Mouse (Mus musculus) c-Kit-negative CD71-positive TER-119-positive erythroid progenitor cells, embryonic 14.5 days (primary cell): Measurements from ENCODE around the gene Nek6.

Experiments
- DNase-seq: peaks from one replicate; pipeline ENCODE4 v3.0.0-alpha.2; 2013; ENCODE audit warnings: low read depth, low spot score

The Nek6 gene

GRCm38 (mm10) chr2:38536331-38536731 is 24.9 kb downstream of the Nek6 start:
- DNase-seq: peak; percentile 94

GRCm38 (mm10) chr2:38539677-38540076 is 28.2 kb downstream of the Nek6 start:
- no peak for DNase-seq

GRCm38 (mm10) chr2:38540666-38541065 is 29.2 kb downstream of the Nek6 start:
- DNase-seq: no peak

GRCm38 (mm10) chr2:38541101-38541500 is 29.7 kb downstream of the Nek6 start:
- DNase-seq: no peak

- no peak for DNase-seq
These were observed 30.1 kb downstream of the Nek6 start for GRCm38 (mm10) chr2:38541570-38541969.

GRCm38 (mm10) chr2:38542366-38542765 is 30.9 kb downstream of the Nek6 start:
- DNase-seq: no peak

GRCm38 (mm10) chr2:38543158-38543557 is 31.7 kb downstream of the Nek6 start:
- DNase-seq: no peak

- no peak for DNase-seq
These were observed 32.9 kb downstream of the Nek6 start for GRCm38 (mm10) chr2:38544341-38544740.

- no peak for DNase-seq
These were observed 33.5 kb downstream of the Nek6 start for GRCm38 (mm10) chr2:38544982-38545381.

GRCm38 (mm10) chr2:38545706-38546105 is 34.3 kb downstream of the Nek6 start:
- DNase-seq: no peak

- no peak for DNase-seq
These were observed 34.8 kb downstream of the Nek6 start for GRCm38 (mm10) chr2:38546222-38546621.

- DNase-seq: no peak
These were observed 35.3 kb downstream of the Nek6 start for GRCm38 (mm10) chr2:38546748-38547147.

GRCm38 (mm10) chr2:38547793-38548517 is 36.5 kb downstream of the Nek6 start:
- DNase-seq: no peak

- no peak for DNase-seq
These were observed 40.6 kb downstream of the Nek6 start for GRCm38 (mm10) chr2:38552004-38552443.

GRCm38 (mm10) chr2:38554226-38554995 is 43.0 kb downstream of the Nek6 start:
- DNase-seq: no peak

GRCm38 (mm10) chr2:38555659-38556058 is 44.2 kb downstream of the Nek6 start:
- no peak for DNase-seq

GRCm38 (mm10) chr2:38556721-38557120 is 45.3 kb downstream of the Nek6 start:
- no peak for DNase-seq

- no peak for DNase-seq
These were observed 49.1 kb downstream of the Nek6 start for GRCm38 (mm10) chr2:38560296-38561227.

GRCm38 (mm10) chr2:38562596-38562995 is 51.2 kb downstream of the Nek6 start:
- DNase-seq: no peak

GRCm38 (mm10) chr2:38571971-38572601 is 60.6 kb downstream of the Nek6 start:
- DNase-seq: no peak

- DNase-seq: no peak
These were observed 63.3 kb downstream of the Nek6 start for GRCm38 (mm10) chr2:38574697-38575096.
